Mouse (Mus musculus) heart, embryonic 16.5 days (tissue): Measurements from ENCODE around the gene Fbp1. TPM values are rescaled to one million over a fixed set of nuclear protein-coding genes. Genes with fewer than 3 reads are reported as not detected.
A peak's percentile ranks its signal among the peaks of the same experiment; 100 is the strongest.
"Not testable (repeated sequence)": the region's sequence is repeated elsewhere in the genome, so short reads cannot be mapped to it uniquely, and the experiment has no call there.

Experiments
- ATAC-seq: fragments of 200-750 bp; cut with Nextera tagmentation; replicated peaks from 2 replicates; pipeline ENCODE4 v1.8.0; 2017; ENCODE audit warnings: moderate number of reproducible peaks; ENCODE audit not compliant: insufficient read depth, low FRiP score; ENCODE audit errors: extremely low read depth
- H3K27ac ChIP-seq: fragments of 300-500 bp; sonication (generic); 2 replicates; pipeline ENCODE4 v1.5.1; 2014; ENCODE audit warnings: mild to moderate bottlenecking, low read length, control low read depth, moderate library complexity
- H3K27me3 ChIP-seq: fragments of 300-500 bp; sonication (generic); 2 replicates; pipeline ENCODE4 v1.6.1; 2014; ENCODE audit warnings: low read length, mixed read lengths; ENCODE audit not compliant: control insufficient read depth, insufficient read depth
- H3K36me3 ChIP-seq: fragments of 300-500 bp; sonication (generic); 2 replicates; pipeline ENCODE4 v1.6.1; 2014; ENCODE audit not compliant: control insufficient read depth, insufficient read depth
- H3K4me1 ChIP-seq: fragments of 300-500 bp; sonication (generic); 2 replicates; pipeline ENCODE4 v1.6.1; 2014; ENCODE audit warnings: low read length, mixed read lengths; ENCODE audit not compliant: control insufficient read depth, insufficient read depth
- H3K4me2 ChIP-seq: fragments of 300-500 bp; sonication (generic); 2 replicates; pipeline ENCODE4 v1.6.1; 2014; ENCODE audit warnings: low read depth, mild to moderate bottlenecking, control low read depth, low read length
- H3K4me3 ChIP-seq: fragments of 300-500 bp; sonication (generic); 2 replicates; pipeline ENCODE4 v1.5.1; 2014; ENCODE audit warnings: mild to moderate bottlenecking, control low read depth, low read length
- H3K9ac ChIP-seq: fragments of 300-500 bp; sonication (generic); 2 replicates; pipeline ENCODE4 v1.6.1; 2014; ENCODE audit warnings: low read length, control low read depth
- H3K9me3 ChIP-seq: fragments of 300-500 bp; sonication (generic); replicated peaks from 2 replicates; pipeline ENCODE4 v1.6.1; 2016; ENCODE audit warnings: low read length; ENCODE audit not compliant: control insufficient read depth
- WGBS: fragments of 180-500 bp; shearing (Covaris S2); extraction: QIAGEN DNeasy Blood & Tissue Kit; methylation state at CpG from one replicate; pipeline ENCODE4 v1.1.7; 2014; 5-methylcytosine and 5-hydroxymethylcytosine counted together
- polyA plus RNA-seq: library from polyadenylated mRNA; unstranded; fragments of >200 nt; fragmentation: Nextera tagmentation; extraction: Ambion mirVana; gene quantifications from 2 replicates; pipeline ENCODE4 v1.2.1, GENCODE M21; 2015

The Fbp1 gene
- polyA plus RNA-seq, 1 experiment from 2014 or later, result 7.7 TPM

- WGBS, result 69% methylated on average over 10 of the region's 10 CpGs
- H3K4me2 ChIP-seq, H3K36me3 ChIP-seq, H3K4me3 ChIP-seq, H3K4me1 ChIP-seq, H3K27ac ChIP-seq, H3K9ac ChIP-seq, H3K27me3 ChIP-seq, ATAC-seq, H3K9me3 ChIP-seq: not testable (repeated sequence)
Measured at GRCm38 (mm10) chr13:62859251-62859650, 28.8 kb downstream of the Fbp1 start.

- no peak within 1 kb of the TSS for H3K4me2 ChIP-seq
- H3K4me3 ChIP-seq, result no peak within 1 kb of the TSS
- H3K9me3 ChIP-seq, result no peaks in the 10 kb centered on the region
- WGBS, result 61% methylated on average over 21 of the region's 21 CpGs
- H3K27me3 ChIP-seq, result peaks cover 3% of the 10 kb centered on the region; the same call in 1 of the 2 replicates
- ATAC-seq, result no peak
- H3K27ac ChIP-seq, result no peak within 1 kb of the TSS
- no peaks in the 10 kb centered on the region for H3K36me3 ChIP-seq
- H3K9ac ChIP-seq, result no peak within 1 kb of the TSS
- peaks cover 2% of the 10 kb centered on the region; the same call in 1 of the 2 replicates for H3K4me1 ChIP-seq
Measured at GRCm38 (mm10) chr13:62857941-62858915, 29.9 kb downstream of the Fbp1 start, which contains the start of gene Fbp2. Fbp2 (minus strand) TSS chr13:62858422.

GRCm38 (mm10) chr13:62856850-62857249, 31.2 kb downstream of the Fbp1 start:
- Histone ChIP-seq H3K4me1 (peaks cover 2% of the 10 kb centered on the region; the same call in 1 of the 2 replicates), H3K27me3 (peaks cover 3% of the 10 kb centered on the region; the same call in 1 of the 2 replicates), H3K36me3 (no peaks in the 10 kb centered on the region), H3K9me3 (no peaks in the 10 kb centered on the region), H3K27ac (no peak overlapping the region), H3K9ac (no peak overlapping the region), H3K4me2 (no peak overlapping the region), H3K4me3 (no peak overlapping the region)
- WGBS, result 72% methylated on average over 14 of the region's 14 CpGs
- no peak for ATAC-seq

- peak overlapping the region; percentile 37 for H3K4me3 ChIP-seq
- WGBS, result 7% methylated on average over 5 of the region's 5 CpGs
- peak; percentile 71 for ATAC-seq
- H3K9ac ChIP-seq, result no peak overlapping the region
- peak overlapping the region; percentile 64 for H3K4me2 ChIP-seq
- H3K36me3 ChIP-seq, result no peaks in the 10 kb centered on the region
- no peak overlapping the region for H3K27ac ChIP-seq
- H3K27me3 ChIP-seq, result peaks cover 3% of the 10 kb centered on the region; the same call in 1 of the 2 replicates
- H3K9me3 ChIP-seq, result no peaks in the 10 kb centered on the region
- H3K4me1 ChIP-seq, result peaks cover 2% of the 10 kb centered on the region; the same call in 1 of the 2 replicates
Measured at GRCm38 (mm10) chr13:62856305-62856675, 31.8 kb downstream of the Fbp1 start.

GRCm38 (mm10) chr13:62855396-62856304, 32.4 kb downstream of the Fbp1 start:
- no peak overlapping the region; the same call in 1 of the 2 replicates for H3K9ac ChIP-seq
- H3K27me3 ChIP-seq, result peaks cover 3% of the 10 kb centered on the region; the same call in 1 of the 2 replicates
- WGBS, result 36% methylated on average over 25 of the region's 25 CpGs
- peak overlapping the region; percentile 64 for H3K4me2 ChIP-seq
- peaks cover 2% of the 10 kb centered on the region; the same call in 1 of the 2 replicates for H3K4me1 ChIP-seq
- H3K36me3 ChIP-seq, result no peaks in the 10 kb centered on the region
- no peak for ATAC-seq
- no peak overlapping the region for H3K27ac ChIP-seq
- H3K4me3 ChIP-seq, result peak overlapping the region; percentile 37
- H3K9me3 ChIP-seq, result no peaks in the 10 kb centered on the region

GRCm38 (mm10) chr13:62854666-62855065, 33.4 kb downstream of the Fbp1 start:
- H3K4me1 ChIP-seq, result peaks cover 2% of the 10 kb centered on the region; the same call in 1 of the 2 replicates
- H3K4me2 ChIP-seq, result peak overlapping the region; percentile 38; the same call in 1 of the 2 replicates
- peaks cover 3% of the 10 kb centered on the region; the same call in 1 of the 2 replicates for H3K27me3 ChIP-seq
- no peak overlapping the region for H3K9ac ChIP-seq
- H3K9me3 ChIP-seq, result no peaks in the 10 kb centered on the region
- WGBS, result 12% methylated on average over 15 of the region's 15 CpGs
- H3K4me3 ChIP-seq, result no peak overlapping the region
- no peak overlapping the region for H3K27ac ChIP-seq
- no peak for ATAC-seq
- H3K36me3 ChIP-seq, result no peaks in the 10 kb centered on the region

- ATAC-seq, result no peak
Measured at GRCm38 (mm10) chr13:62833341-62833740, 54.7 kb downstream of the Fbp1 start.

GRCm38 (mm10) chr13:62832239-62832638, 55.8 kb downstream of the Fbp1 start:
- Histone ChIP-seq H3K4me2 (no peak overlapping the region), H3K9me3 (no peaks in the 10 kb centered on the region), H3K27ac (no peak overlapping the region), H3K27me3 (no peaks in the 10 kb centered on the region), H3K9ac (no peak overlapping the region), H3K4me1 (no peaks in the 10 kb centered on the region), H3K36me3 (no peaks in the 10 kb centered on the region), H3K4me3 (no peak overlapping the region)
- 48% methylated on average over 2 of the region's 2 CpGs for WGBS
- ATAC-seq, result no peak

More at GRCm38 (mm10) chr13:62833341-62833740, 54.7 kb downstream of the Fbp1 start:
- H3K9me3 ChIP-seq, result no peaks in the 10 kb centered on the region
- H3K9ac ChIP-seq, result no peak overlapping the region
- 14% methylated on average over 4 of the region's 4 CpGs for WGBS
- no peaks in the 10 kb centered on the region for H3K36me3 ChIP-seq
- H3K4me1 ChIP-seq, result no peaks in the 10 kb centered on the region
- H3K27ac ChIP-seq, result no peak overlapping the region
- no peaks in the 10 kb centered on the region for H3K27me3 ChIP-seq
- no peak overlapping the region for H3K4me3 ChIP-seq
- H3K4me2 ChIP-seq, result no peak overlapping the region
